ENCODE assay signal across 10 mouse cellular contexts in genomic region chr3:96340611-96341312, GRCm38 (mm10). TPM values are rescaled to one million over a fixed set of nuclear protein-coding genes. Genes with fewer than 3 reads are reported as not detected.
A peak's percentile ranks its signal among the peaks of the same experiment; 100 is the strongest.
DNase-seq lines count a peak whose midpoint lies in the region; ATAC-seq and TF ChIP-seq lines count a peak whose summit lies in the region.
"Had no signal": no experiment of that assay in that cellular context is flagged by ENCODE, and none has a peak within 500 bp of the region (broad histone marks: within the 10 kb centered on the region; RNA-seq: fewer than 3 reads in every experiment).

No protein-coding gene starts in this region.

- TF ChIP-seq EP300 in liver, postnatal 0 days (IDR thresholded peaks at IDR 0.05; ENCODE audit: low read depth) = no peak

- no peak overlapping the region for H3K4me3 ChIP-seq in kidney, adult 2 months (ENCODE audit: insufficient read depth, low read depth, low read length)
- H3K4me3 ChIP-seq in E14TG2a.4 (replicated peaks; ENCODE audit: low read length) = peak overlapping the region; percentile 56
- H3K4me3 ChIP-seq in embryonic facial prominence, embryonic 11.5 days (ENCODE audit: low read depth, low read length) = no peak overlapping the region
- peak overlapping the region; percentile 24; the same call in 1 of the 2 replicates for H3K4me3 ChIP-seq in liver, postnatal 0 days (ENCODE audit: low read depth, low read length)
- H3K4me3 ChIP-seq: midbrain, embryonic 12.5 days had no signal

- H3K27ac ChIP-seq in kidney, adult 2 months (ENCODE audit: insufficient read depth, low read depth, low read length) = no peak overlapping the region
- no peak overlapping the region for H3K27ac ChIP-seq in embryonic facial prominence, embryonic 11.5 days (replicated peaks; ENCODE audit: low read depth, low read length)
- no peak overlapping the region for H3K27ac ChIP-seq in liver, postnatal 0 days (ENCODE audit: low read depth)
- H3K27ac ChIP-seq: midbrain, embryonic 12.5 days had no signal

- peaks cover 4% of the 10 kb centered on the region; the same call in 1 of the 2 replicates for H3K27me3 ChIP-seq in kidney, adult 2 months (replicated peaks; ENCODE audit: control insufficient read depth, insufficient read depth, low read length)
- peaks cover 4% of the 10 kb centered on the region; the same call in 1 of the 2 replicates for H3K27me3 ChIP-seq in E14TG2a.4 (ENCODE audit: insufficient read depth, low read length)
- peaks cover 37% of the 10 kb centered on the region for H3K27me3 ChIP-seq in embryonic facial prominence, embryonic 11.5 days (ENCODE audit: control insufficient read depth, insufficient read depth, low read length)
- peaks cover 64% of the 10 kb centered on the region for H3K27me3 ChIP-seq in liver, postnatal 0 days (ENCODE audit: insufficient read depth, low read length)

- 7% methylated on average over 24 of the region's 24 CpGs for WGBS in kidney, adult 2 months
- 3% methylated on average over 24 of the region's 24 CpGs for WGBS in embryonic facial prominence, embryonic 11.5 days
- WGBS in liver, postnatal 0 days (ENCODE audit: insufficient replicate concordance) = 3% methylated on average over 24 of the region's 24 CpGs

- no peaks in the 10 kb centered on the region for H3K9me3 ChIP-seq in E14TG2a.4 (ENCODE audit: low read length)
- H3K9me3 ChIP-seq in embryonic facial prominence, embryonic 11.5 days (replicated peaks; ENCODE audit: control insufficient read depth, low read length) = no peaks in the 10 kb centered on the region
- no peaks in the 10 kb centered on the region for H3K9me3 ChIP-seq in liver, postnatal 0 days (ENCODE audit: low read length)
- H3K9me3 ChIP-seq: midbrain, embryonic 12.5 days had no signal

- no peak overlapping the region for H3K4me2 ChIP-seq in embryonic facial prominence, embryonic 11.5 days (ENCODE audit: low read depth, low read length)
- H3K4me2 ChIP-seq in liver, postnatal 0 days (ENCODE audit: low read depth, low read length) = peak overlapping the region; percentile 32; the same call in 1 of the 2 replicates
- H3K4me2 ChIP-seq: midbrain, embryonic 12.5 days had no signal

- no peak for TF ChIP-seq CTCF in kidney, adult 2 months (conservative IDR thresholded peaks at IDR 0.05; ENCODE audit: insufficient read depth, insufficient read length, low read depth, low read length)
- TF ChIP-seq CTCF in E14TG2a.4 (conservative IDR thresholded peaks at IDR 0.05; ENCODE audit: low read length) = no peak
- TF ChIP-seq CTCF in liver, postnatal 0 days (IDR thresholded peaks at IDR 0.05; ENCODE audit: low read depth) = no peak

- H3K36me3 ChIP-seq in kidney, adult 2 months (ENCODE audit: control insufficient read depth, insufficient read depth, low read length) = no peaks in the 10 kb centered on the region
- H3K36me3 ChIP-seq in E14TG2a.4 (ENCODE audit: insufficient read depth, low read length) = no peaks in the 10 kb centered on the region
- no peaks in the 10 kb centered on the region for H3K36me3 ChIP-seq in embryonic facial prominence, embryonic 11.5 days (replicated peaks; ENCODE audit: control insufficient read depth, insufficient read depth, low read depth, low read length)
- no peaks in the 10 kb centered on the region for H3K36me3 ChIP-seq in liver, postnatal 0 days (replicated peaks; ENCODE audit: insufficient read depth, low read length)
- H3K36me3 ChIP-seq: midbrain, embryonic 12.5 days had no signal

- no peaks in the 10 kb centered on the region for H3K4me1 ChIP-seq in kidney, adult 2 months (ENCODE audit: control insufficient read depth, insufficient read depth, low read length)
- peaks cover 74% of the 10 kb centered on the region for H3K4me1 ChIP-seq in E14TG2a.4 (replicated peaks; ENCODE audit: low read depth, low read length)
- H3K4me1 ChIP-seq in embryonic facial prominence, embryonic 11.5 days (ENCODE audit: control insufficient read depth, insufficient read depth, low read length) = no peaks in the 10 kb centered on the region
- peaks cover 2% of the 10 kb centered on the region; the same call in 1 of the 2 replicates for H3K4me1 ChIP-seq in liver, postnatal 0 days (ENCODE audit: insufficient read depth)
- H3K4me1 ChIP-seq: midbrain, embryonic 12.5 days had no signal

- peak; percentile 28 for DNase-seq in kidney, adult 18-20 months
- no peak for DNase-seq in kidney, adult 2 months
- DNase-seq in embryonic facial prominence, embryonic 11.5 days (ENCODE audit: low spot score) = peak; percentile 73
- no peak for DNase-seq in liver, postnatal 0 days
- no peak for DNase-seq in left cerebral cortex, postnatal 4 days
- no peak for DNase-seq in cerebellum, postnatal 4 days (ENCODE audit: low spot score in 2 of 2)
- DNase-seq in kidney, postnatal 25 days = no peak
- DNase-seq: adrenal gland, adult 2 months had no signal

- TF ChIP-seq POLR2A in kidney, adult 2 months (IDR thresholded peaks at IDR 0.05; ENCODE audit: low read depth, low read length) = no peak

- no peak overlapping the region for H3K9ac ChIP-seq in embryonic facial prominence, embryonic 11.5 days (replicated peaks; ENCODE audit: low read length)
- H3K9ac ChIP-seq in liver, postnatal 0 days (replicated peaks) = no peak overlapping the region
- H3K9ac ChIP-seq: midbrain, embryonic 12.5 days had no signal

- no peak for ATAC-seq in embryonic facial prominence, embryonic 11.5 days (replicated peaks; ENCODE audit: insufficient number of reproducible peaks, low FRiP score, low TSS enrichment, low read depth)
- 0 out of 2 replicates have a peak, but pooled peaks have one; percentile 19 for ATAC-seq in liver, postnatal 0 days

- intact Hi-C loops in left cerebral cortex, postnatal 4 days (cut with DNase I) = no loop called here

RNA-seq across cellular contexts. Expression of gene Fcgr1, which starts 47.0 kb away (rescaled TPM):
- polyA plus RNA-seq in kidney, adult 2 months (2012; rRNA removed) = 1.3 TPM in 2 replicates
- 1.3 and 2.1 TPM in 2 replicates for polyA plus RNA-seq in embryonic facial prominence, embryonic 11.5 days (2014; fragmentation: Nextera tagmentation; extraction: Ambion mirVana)
- polyA plus RNA-seq in liver, postnatal 0 days (2015; fragmentation: Nextera tagmentation; extraction: Ambion mirVana) = 6.2 and 8.7 TPM in 2 replicates
- total RNA-seq in left cerebral cortex, postnatal 4 days (2021) = 1 to 10 TPM in 1 of 2 experiments, under 1 TPM in 1; 0.52 to 1.2 TPM

Comparison
In these comparisons a context has a peak if more than half of its experiments do, and no peak if none do; other contexts are left out.
1. DNase-seq: peak in kidney, adult 18-20 months (single experiment) and embryonic facial prominence, embryonic 11.5 days (single experiment); none in kidney, adult 2 months (single experiment), liver, postnatal 0 days (single experiment), left cerebral cortex, postnatal 4 days (single experiment), cerebellum, postnatal 4 days (0 of 2) and kidney, postnatal 25 days (0 of 2).
2. H3K4me3 ChIP-seq: peak in E14TG2a.4 (single experiment) and liver, postnatal 0 days (single experiment); none in kidney, adult 2 months (single experiment) and embryonic facial prominence, embryonic 11.5 days (single experiment).